Mouse (Mus musculus) v-Abl transformed pro-B cells (cell line): Measurements from ENCODE around the gene Tnfrsf25.

ENCODE experiments used
- in situ Hi-C, 2 experiments: fragments of 400-800 bp; cut with MboI; formaldehyde crosslinking; loops; one replicate each; pipeline ENCODE4 v1.15.1; 2025; ENCODE audit not compliant: unreplicated experiment in 2 of 2

The Tnfrsf25 gene

DNA sequence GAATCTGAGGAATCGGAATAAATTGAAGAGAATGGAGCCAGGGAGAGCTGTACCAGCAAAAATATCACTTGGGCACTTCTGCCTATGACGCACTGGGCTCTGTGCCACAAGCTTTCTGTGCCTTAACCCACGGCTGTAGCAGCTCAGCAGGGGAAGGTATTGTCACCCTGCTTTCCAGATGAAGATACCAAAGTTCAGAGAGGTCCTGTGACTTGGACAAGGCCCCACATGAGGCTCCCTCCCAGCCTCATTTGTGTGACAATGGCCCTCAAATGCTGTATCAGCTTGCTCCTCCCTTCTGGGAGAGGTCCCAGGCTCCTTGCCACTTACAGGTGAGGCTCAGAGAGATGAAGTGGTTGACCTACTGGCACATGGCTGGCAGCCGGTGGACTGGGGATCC, 27.6 kb upstream of the Tnfrsf25 start:
- in situ Hi-C loops: loop anchor here in 1 of 2 experiments (25.0 kb wide), 1 partner anchor 926 kb away; no protein-coding TSS in a partner anchor

DNA sequence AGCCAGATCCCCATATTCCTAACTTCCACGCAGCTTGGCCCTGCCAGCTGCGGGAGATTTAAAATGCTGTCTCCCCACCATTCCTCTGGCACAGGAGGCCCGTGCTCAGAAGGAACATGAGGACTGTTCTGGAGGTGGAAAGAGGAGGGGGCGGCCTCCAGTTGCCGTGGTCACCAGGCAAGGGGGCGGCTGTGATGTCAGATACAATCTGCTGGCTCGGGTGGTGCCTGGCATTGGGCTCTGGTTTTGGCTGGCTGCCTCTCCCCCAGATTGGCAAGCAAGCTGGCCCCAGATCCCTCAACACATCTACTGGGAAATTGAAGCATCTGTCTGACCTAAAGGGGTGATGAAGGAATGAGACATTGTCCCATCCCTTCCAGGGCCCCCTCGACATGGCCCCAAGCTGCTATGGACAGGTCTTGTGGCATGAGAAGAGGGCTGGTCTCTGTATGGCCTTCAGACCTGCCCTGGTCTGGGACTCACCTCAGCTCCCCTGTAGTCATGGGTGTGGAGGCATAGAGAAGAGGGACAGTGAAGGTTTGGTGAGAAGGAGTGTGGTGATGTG, 27.1 kb upstream of the Tnfrsf25 start:
- in situ Hi-C loops: loop anchor here in 1 of 2 experiments (25.0 kb wide), 1 partner anchor 926 kb away; no protein-coding TSS in a partner anchor

DNA sequence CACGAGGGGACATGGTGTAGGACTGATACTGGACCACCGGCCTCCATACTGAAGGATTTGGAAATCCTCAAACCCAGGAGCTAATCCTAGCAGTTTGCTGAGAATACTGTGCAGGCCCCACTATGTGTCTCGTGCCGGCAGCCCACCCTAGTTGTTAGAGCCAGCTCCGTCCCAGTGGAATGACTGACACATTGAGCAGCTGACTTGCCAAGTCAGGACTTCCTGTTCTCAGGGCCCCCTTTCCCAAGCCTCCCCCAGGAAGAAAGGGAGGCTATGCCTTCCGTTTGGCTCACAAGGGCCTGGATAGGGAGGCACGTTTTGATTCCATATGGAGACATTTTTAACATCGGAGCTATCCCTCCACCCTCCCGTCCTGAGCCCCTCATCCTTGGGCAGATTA, 25.5 kb upstream of the Tnfrsf25 start:
- in situ Hi-C loops: loop anchor here (10.0 to 25.0 kb wide), 2 partner anchors 55 to 928 kb away; partner anchors contain the start of genes Nol9 (in 1 of the 2) and Tas1r1 (in 1 of the 2)

DNA sequence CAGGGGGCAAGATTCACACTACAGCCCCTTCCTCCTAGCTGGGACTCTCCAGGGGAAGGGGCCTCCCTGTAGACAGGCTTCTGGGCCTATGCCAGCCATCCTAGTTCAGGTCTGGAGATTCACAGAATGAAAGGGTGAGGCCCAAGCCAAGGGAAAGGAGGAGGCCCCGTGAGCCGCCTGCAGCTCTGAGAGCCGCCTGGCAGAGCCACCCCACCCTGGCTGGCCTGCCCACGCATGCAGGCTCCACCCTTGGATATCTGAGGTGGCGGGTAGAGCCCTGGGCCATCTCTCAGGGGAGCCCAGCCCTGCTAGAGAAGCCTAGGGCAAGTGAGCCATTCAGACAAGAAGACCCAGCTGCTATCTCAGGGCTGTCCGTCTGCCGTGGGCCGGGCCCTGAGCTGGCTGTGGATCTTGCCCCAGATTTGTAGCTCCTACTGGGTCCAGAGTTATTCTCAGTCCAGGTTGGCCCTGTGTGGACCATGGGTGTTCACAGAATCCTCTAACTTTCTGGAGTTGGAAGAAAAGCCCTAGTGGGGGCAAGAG, 22.9 kb upstream of the Tnfrsf25 start:
- in situ Hi-C loops: loop anchor here (10.0 to 25.0 kb wide), 2 partner anchors 58 to 931 kb away; partner anchors contain the start of genes Nol9 (in 1 of the 2) and Tas1r1 (in 1 of the 2)

DNA sequence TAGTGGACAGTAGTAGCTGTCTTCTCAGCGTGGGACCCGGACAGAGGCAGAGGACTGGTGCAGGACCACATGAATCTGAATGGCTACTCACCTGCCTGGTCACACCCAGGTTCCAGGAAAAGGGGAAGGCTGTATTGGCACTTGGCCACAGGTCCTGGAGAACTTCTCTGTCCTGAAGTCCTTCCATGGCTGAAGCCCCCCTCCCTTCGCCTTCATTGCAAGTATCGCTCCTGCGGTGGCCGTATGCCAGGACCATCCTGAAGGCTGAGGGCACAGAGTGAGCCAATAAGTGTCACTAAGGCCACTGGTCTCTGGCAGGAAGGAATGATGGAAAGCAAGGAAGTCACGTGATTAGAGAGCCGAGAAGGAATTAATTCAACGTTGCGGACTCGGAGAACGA, 21.5 kb upstream of the Tnfrsf25 start:
- in situ Hi-C loops: loop anchor here (10.0 to 25.0 kb wide), 2 partner anchors 59 to 932 kb away; partner anchors contain the start of genes Nol9 (in 1 of the 2) and Tas1r1 (in 1 of the 2)

DNA sequence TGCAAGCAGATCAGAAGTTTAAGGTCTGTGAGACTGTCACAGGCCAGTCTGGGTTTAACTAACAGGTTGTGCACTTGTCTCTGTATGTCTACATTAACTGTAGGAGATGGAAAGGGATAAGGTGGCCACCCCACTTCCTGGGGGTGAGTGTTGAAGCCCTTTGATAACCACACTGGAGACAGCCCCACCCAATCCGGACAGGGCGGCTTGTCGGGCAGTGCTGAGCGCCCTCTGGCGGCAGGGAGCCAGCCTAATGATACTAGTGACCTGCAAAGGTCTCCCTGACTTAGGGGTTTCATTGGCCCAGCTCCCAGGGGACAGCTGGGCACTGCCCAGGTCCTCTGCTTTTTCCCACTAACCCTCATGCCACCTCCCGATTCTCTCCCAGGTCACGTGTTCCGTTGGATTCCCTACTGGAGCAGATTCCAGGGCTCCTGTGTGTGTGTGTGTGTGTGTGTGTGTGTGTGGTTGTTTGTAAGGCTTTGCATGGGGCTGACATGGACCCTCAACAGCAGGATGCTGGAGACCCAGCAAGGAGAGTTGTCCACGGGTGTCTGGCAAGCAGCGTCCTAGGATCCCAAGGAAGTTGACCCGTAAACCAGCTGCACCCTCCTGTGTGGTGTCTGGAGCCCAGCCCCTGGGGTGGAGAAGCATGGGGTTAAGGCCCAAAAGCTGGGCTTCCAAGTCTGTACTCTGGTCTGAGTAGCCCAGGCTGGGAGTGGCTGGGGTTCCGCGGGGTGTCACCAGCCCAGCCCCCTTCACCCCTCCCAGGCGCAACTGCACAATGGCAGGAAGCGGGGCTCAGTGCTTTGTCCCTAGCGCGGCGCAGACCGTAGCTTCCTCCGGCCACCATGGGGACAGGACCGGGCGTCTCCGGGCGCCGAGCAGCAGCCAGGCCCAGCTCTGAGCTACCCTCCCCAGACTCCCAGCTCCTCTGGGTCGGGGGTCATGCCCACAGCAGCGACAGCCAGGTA, 19.5 kb upstream of the Tnfrsf25 start:
- in situ Hi-C loops: loop anchor here (5.0 to 25.0 kb wide), 4 partner anchors 61 to 934 kb away; partner anchors contain the start of genes Nol9 (in 1 of the 2) and Tas1r1 (in 1 of the 2)

DNA sequence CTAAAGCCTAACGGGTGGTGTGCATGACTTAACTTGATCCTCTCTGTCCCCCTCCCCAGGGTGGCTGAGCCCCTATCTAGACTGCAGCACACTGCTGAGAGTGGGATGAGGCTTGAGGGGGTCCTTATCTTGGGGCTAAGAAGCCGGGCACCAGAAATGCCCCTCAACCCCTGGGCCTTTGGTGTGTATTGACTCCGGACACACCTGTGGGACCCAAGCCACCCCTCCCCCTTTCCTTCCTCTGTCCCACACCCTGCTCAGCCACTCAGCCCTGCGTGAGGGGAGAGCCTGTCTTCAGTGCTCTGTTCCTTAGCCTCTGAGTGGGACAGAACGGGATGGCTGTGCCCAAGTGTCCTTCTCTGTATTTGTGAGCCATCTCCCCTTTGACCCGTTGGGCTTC, 18.8 kb upstream of the Tnfrsf25 start:
- in situ Hi-C loops: loop anchor here (5.0 to 25.0 kb wide), 4 partner anchors 62 to 935 kb away; partner anchors contain the start of genes Nol9 (in 1 of the 2) and Tas1r1 (in 1 of the 2)

DNA sequence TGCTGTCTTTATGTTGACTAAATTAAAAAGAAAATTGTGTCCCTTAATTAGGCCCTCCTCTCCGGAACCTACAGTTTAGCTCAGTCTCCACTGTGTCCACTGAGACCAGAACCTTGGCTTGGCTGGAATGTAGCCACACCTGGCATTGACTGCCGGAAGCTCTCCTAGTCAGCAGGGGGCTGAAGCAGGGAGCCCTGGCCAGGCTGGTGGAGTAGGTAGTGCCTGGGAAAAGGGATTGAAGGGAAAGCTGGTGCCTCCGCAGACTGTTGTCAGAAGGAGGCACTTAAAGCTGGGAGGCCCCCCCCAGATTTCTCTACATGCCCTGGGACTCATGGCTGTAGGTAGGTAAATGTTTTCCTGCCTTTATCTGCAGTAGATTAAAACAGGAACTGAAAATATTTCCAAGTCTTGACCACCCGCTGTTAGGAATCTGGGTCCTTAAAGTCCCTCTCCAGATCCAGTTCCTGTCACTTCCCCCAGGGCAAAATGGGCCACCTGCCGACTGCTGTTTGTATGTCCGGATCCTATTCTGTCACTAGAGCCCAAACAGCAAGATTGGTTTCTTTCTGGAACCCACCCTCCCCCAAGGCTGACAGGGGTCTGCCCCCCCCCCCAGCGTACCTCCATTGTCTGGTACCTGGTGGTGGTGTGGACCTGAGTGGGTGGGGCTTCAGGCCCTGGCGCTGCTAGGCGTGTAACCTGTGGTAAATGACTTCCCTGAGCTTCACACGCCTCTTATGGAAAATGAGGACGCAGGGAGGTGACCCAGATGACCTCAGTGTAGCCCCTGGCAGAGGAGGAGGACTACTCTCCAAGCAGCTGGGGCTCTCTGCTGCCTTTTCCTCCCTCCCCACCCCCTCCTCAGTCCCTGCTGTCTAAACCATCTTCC, 17.6 kb upstream of the Tnfrsf25 start:
- in situ Hi-C loops: loop anchor here (5.0 to 25.0 kb wide), 4 partner anchors 63 to 936 kb away; partner anchors contain the start of genes Nol9 (in 1 of the 2) and Tas1r1 (in 1 of the 2)

DNA sequence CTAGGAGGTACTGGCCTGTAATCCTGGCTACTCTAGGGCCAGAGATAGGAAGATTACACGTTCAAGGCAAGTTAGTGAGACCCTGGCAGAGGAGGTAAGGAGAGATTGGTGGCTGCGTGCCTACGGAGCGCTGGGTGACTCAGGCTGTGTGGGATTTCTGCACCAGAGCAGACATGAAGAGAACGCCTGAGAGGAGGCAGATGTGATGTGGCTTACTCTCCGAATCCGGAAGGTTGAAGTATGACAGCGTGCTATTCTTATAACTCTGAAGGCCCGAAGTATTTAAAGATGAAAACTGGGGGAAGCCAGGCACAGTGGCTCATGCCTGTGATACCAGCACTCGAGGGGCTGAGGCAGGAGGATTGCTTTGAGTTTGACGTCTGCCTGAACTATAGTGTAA, 15.2 kb upstream of the Tnfrsf25 start:
- in situ Hi-C loops: no loop called here

DNA sequence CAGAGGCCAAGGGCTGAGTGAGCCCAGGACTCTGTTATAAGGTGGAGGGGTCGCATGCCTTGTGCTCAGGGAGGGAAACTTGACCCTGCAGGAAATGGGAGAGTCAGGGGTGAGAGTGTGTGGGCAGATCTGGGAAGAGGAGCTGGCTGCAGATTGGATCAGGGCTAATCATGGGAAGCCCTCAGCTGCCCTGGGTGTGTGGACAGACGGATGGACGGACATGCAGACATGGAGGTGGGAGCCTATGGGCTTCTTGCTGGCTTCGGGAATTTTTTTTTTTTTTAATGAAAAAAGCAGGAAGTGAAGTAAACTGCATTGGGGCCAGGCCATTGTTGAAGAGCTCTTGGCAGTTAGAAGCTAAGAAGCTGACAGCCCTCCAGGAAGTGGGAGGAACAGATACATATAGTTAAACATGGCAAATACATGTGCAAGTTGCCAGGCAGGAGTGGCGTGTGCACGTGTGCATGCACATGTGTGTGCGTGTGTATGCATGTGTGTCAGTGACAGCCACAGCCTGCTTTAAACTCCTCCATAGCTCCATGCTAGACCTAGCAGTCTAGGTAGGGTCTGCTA, 14.6 kb upstream of the Tnfrsf25 start:
- in situ Hi-C loops: no loop called here

DNA sequence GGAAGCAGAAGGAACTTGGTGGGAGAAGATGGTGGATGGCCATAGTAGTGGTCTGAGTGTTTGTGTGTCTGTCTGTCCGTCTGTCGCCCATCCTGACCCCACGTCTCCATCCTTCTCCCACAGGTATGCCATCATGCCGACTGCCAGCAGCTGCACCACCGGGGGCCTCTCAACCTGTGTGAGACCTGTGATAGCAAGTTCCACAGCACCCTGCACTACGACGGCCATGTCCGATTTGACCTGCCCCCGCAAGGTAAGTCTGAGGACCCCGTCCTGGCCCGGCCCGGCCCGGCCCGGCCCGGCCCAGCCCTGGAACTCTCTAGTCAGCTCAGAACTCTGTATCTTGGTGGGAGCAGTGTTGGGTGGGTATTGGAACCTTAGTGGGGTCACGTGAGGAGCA, 13.8 kb upstream of the Tnfrsf25 start:
- in situ Hi-C loops: no loop called here

DNA sequence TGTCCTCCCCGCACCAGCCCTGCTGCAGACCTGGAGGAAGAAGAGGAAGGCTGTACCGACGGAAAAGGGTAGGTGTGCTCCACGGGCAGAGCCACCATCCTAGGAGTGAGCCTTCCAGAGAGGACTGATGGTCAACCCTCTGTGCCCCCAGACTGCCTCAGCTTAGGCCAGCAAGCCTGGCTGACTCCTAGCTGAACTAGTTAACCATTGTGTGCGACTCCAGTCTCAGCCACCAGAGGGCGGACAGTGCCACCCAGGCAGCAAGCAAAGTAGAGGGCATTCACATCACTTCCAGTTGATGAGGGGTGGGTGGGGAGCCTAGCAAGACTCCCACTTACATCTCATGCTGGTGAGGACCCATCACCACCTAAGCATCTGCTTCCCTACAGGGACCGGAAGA, 12.7 kb upstream of the Tnfrsf25 start:
- in situ Hi-C loops: no loop called here

DNA sequence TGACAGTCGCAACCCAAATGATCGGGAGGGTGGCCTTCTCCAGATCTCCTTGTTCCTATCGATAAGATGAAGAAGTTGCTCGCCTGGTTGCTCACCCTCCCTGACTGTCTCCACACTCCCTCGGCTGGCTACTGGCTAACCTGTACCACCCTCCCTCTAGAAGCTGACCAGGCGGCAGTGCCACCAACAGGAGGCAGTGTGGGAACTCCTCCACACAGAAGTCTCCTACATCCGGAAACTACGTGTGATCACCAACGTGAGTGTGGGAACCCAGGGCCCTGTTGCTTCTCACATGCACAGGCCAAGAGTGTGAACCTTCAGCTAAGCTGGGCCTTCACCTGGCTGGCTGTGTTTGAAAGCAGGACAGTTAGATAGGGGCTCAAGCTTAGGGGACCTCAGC, 9.0 kb upstream of the Tnfrsf25 start:
- in situ Hi-C loops: no loop called here

DNA sequence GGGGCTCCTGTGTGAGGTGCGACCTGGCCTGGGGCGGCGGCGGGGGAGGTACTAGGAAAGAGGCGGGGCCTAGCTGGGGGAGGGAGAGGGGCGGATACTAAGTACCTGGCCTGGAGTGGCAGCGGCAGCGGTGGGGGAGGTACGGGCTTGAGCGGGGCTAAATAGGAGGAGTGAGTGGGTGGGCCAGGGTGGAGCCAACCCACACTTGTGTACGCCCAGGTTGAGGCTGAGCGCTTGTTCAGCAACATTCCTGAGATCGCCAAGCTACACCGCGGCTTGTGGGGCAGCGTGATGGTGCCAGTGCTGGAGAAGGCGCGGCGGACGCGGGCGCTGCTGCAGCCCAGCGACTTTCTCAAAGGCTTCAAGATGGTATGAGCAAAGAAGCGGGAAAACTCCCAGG, 8.2 kb upstream of the Tnfrsf25 start:
- in situ Hi-C loops: no loop called here

DNA sequence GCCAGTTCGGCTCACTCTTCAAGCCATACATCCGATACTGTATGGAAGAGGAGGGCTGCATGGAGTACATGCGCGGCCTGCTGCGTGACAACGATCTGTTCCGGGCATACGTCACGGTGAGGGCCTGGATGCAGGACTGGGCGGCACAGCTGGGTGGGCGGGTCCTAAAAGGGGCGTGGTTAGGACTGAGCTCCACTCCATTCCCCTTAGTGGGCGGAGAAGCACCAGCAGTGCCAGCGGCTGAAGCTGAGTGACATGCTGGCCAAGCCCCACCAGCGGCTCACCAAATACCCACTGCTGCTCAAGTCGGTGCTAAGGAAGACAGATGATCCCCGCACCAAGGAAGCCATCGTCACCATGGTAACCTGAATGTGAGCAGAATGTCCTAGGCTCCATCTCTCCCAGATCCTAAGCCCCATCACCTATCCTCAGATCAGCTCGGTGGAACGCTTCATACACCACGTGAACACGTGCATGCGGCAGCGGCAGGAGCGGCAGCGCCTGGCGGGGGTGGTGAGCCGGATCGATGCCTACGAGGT, 7.7 kb upstream of the Tnfrsf25 start:
- in situ Hi-C loops: no loop called here

DNA sequence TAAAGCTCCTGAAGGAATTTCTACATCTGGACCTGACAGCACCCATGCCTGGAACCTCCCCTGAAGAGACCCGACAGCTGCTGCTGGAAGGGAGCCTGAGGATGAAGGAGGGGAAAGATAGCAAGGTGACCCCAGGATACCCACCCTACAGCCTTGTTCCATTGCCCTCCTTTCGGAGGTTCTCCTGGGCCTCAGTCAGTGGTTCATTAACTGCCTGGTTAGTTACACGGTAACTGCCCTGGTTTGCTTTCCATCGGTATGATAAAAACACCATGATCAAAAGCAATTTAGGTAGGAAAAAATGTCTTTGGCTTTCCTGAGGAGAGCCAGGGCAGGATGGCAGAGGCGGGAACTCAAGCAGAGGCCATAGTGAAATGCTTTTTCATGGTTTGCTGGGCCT, 7.1 kb upstream of the Tnfrsf25 start:
- in situ Hi-C loops: no loop called here

DNA sequence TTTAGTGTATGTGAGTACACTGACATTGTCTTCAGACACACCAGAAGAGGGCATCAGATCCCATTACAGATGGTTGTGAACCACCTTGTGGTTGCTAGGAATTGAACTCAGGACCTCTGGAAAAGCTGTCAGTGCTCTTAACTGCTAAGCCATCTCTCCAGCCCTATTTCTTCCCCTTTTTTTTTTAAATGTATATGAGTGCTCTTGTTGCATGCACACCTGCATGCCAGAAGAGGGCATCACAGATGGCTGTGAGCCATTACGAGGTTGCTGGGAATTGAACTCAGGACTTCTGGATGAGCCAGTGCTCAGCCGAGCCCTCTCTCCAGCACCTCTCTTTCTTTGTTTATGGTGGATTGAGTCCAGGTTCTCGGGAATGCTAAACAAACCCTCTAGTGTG, 6.2 kb upstream of the Tnfrsf25 start:
- in situ Hi-C loops: no loop called here

DNA sequence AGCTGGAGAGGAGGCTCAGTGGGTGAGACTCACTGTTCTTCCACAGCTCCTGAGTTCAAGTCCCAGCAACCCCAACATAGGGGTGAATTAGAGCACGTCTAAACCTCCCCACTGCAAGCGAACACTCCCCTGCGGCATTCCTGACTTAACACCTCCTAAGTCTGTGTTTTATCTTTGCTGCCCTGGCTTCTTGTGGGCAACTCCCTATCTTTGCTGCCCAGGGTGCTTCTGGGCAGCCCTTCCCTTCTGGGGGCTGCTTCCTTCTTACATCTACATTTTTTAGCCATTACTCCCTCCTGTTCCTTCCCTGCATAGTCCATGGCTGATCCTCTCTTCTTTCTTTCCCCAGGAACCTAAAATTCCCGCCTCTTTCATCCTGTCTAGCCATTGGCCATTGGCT, 5.0 kb upstream of the Tnfrsf25 start:
- in situ Hi-C loops: no loop called here

DNA sequence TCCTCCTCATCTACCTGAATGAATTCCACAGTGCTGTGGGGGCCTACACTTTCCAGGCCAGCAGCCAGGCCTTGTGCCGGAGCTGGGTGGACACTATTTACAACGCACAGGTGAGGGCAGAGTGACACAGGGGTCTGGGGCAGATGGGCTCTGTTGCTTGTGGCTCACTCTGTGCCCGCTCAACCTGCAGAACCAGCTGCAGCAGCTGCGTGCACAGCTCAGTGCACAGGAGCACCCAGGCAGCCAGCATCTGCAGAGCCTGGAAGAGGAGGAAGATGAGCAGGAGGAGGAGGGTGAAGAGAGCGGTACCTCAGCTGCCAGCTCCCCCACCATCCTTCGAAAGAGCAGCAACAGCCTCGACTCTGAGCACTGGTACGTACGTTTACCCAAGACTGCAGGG, 3.4 kb upstream of the Tnfrsf25 start:
- in situ Hi-C loops: no loop called here
